Mouse (Mus musculus) stomach, embryonic 16.5 days (tissue): ENCODE measurements at regions not wholly inside any gene's neighbourhood (a gene's known extent, or its start where the extent isn't known, plus 50 kb on each side); places are given as distances from the start of the nearest gene placed in this dataset.
A peak's percentile ranks its signal among the peaks of the same experiment; 100 is the strongest.

Experiments
- ATAC-seq: fragments of 200-750 bp; cut with Nextera tagmentation; 2 replicates; pipeline ENCODE4 v1.8.0; 2017; ENCODE audit warnings: moderate number of reproducible peaks, moderate TSS enrichment; ENCODE audit not compliant: insufficient read depth, low FRiP score
- H3K27ac ChIP-seq: fragments of 300-500 bp; sonication (generic); 2 replicates; pipeline ENCODE4 v1.5.1; 2014; ENCODE audit warnings: low read length
- H3K27me3 ChIP-seq: fragments of 300-500 bp; sonication (generic); 2 replicates; pipeline ENCODE4 v1.6.1; 2014; ENCODE audit warnings: low read length, control low read depth, mixed read lengths; ENCODE audit not compliant: control insufficient read depth, insufficient read depth
- H3K36me3 ChIP-seq: fragments of 300-500 bp; sonication (generic); 2 replicates; pipeline ENCODE4 v1.6.1; 2014; ENCODE audit warnings: low read length; ENCODE audit not compliant: control insufficient read depth, insufficient read depth
- H3K4me1 ChIP-seq: fragments of 300-500 bp; sonication (generic); 2 replicates; pipeline ENCODE4 v1.6.1; 2014; ENCODE audit warnings: low read length, control low read depth, mixed read lengths; ENCODE audit not compliant: control insufficient read depth, insufficient read depth
- H3K4me2 ChIP-seq: fragments of 300-500 bp; sonication (generic); 2 replicates; pipeline ENCODE4 v1.6.1; 2014; ENCODE audit warnings: low read depth, low read length, mixed read lengths
- H3K4me3 ChIP-seq: fragments of 300-500 bp; sonication (generic); replicated peaks from 2 replicates; pipeline ENCODE4 v1.5.1; 2014; ENCODE audit warnings: mild to moderate bottlenecking, low read length
- H3K9ac ChIP-seq: fragments of 300-500 bp; sonication (generic); 2 replicates; pipeline ENCODE4 v1.6.1; 2014; ENCODE audit warnings: low read length
- H3K9me3 ChIP-seq: fragments of 300-500 bp; sonication (generic); replicated peaks from 2 replicates; pipeline ENCODE4 v1.6.1; 2016; ENCODE audit warnings: low read length, control low read depth; ENCODE audit not compliant: control insufficient read depth
- WGBS: fragments of 180-500 bp; shearing (Covaris S2); extraction: QIAGEN DNeasy Blood & Tissue Kit; methylation state at CpG from one replicate; pipeline ENCODE4 v1.1.7; 2014; 5-methylcytosine and 5-hydroxymethylcytosine counted together

- no peak for ATAC-seq
- WGBS = 56% methylated on average over 6 of the region's 6 CpGs
Observed at GRCm38 (mm10) chr7:136180996-136181395, 464.8 kb upstream of the Mki67 start.

GRCm38 (mm10) chr7:136182101-136182500 lies 465.9 kb upstream of the Mki67 start:
- H3K4me2 ChIP-seq = no peak overlapping the region
- WGBS = 44% methylated on average over 5 of the region's 5 CpGs
- ATAC-seq = no peak
- peaks cover 3% of the 10 kb centered on the region; the same call in 1 of the 2 replicates for H3K9me3 ChIP-seq
- no peaks in the 10 kb centered on the region for H3K36me3 ChIP-seq
- H3K27ac ChIP-seq = no peak overlapping the region
- no peak overlapping the region for H3K9ac ChIP-seq
- H3K27me3 ChIP-seq = no peaks in the 10 kb centered on the region
- peaks cover 16% of the 10 kb centered on the region; the same call in 1 of the 2 replicates for H3K4me1 ChIP-seq
- no peak overlapping the region for H3K4me3 ChIP-seq

More at GRCm38 (mm10) chr7:136180996-136181395, 464.8 kb upstream of the Mki67 start:
- no peak overlapping the region for H3K4me2 ChIP-seq
- no peak overlapping the region for H3K27ac ChIP-seq
- no peak overlapping the region for H3K9ac ChIP-seq
- H3K4me1 ChIP-seq = peaks cover 16% of the 10 kb centered on the region; the same call in 1 of the 2 replicates
- peaks cover 3% of the 10 kb centered on the region; the same call in 1 of the 2 replicates for H3K9me3 ChIP-seq
- no peaks in the 10 kb centered on the region for H3K36me3 ChIP-seq
- no peak overlapping the region for H3K4me3 ChIP-seq
- H3K27me3 ChIP-seq = no peaks in the 10 kb centered on the region

DNA sequence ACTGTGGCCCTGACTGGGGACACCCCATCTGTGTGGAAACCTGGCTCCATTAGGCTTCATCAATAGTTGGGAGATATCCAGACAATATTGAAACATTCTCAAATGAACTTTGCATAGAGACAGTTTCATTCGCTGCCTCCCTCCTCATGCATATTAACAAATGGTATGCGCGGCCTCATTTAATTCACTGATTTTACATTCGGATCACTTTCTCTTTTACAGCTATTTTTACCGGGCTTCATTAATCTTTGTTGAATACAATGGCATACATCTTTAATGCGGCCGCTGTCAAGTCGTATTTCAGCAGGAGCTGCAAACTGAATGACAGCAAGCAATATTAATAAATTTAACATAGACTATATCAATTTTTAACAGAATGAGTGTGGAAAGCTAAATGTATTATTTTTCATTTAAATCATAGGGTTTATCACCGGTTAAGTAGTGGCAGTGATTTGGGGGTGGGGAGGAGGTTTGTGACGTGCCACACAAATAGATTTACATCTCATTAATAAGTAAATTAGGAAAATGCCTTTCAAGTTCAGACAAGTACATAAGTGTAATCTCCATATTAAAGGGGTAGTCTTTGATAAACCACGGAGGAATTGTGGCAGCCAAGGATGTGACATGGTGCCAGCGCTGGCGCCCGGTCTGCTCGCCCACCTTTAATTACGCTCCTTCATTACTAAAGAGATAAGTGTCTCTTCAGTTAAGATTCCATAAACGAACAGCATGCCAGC lies 480.4 kb upstream of the Mki67 start:
- Histone ChIP-seq H3K4me3 (no peak overlapping the region), H3K9ac (no peak overlapping the region), H3K36me3 (no peaks in the 10 kb centered on the region), H3K27me3 (no peaks in the 10 kb centered on the region), H3K4me1 (no peaks in the 10 kb centered on the region), H3K4me2 (no peak overlapping the region), H3K27ac (no peak overlapping the region), H3K9me3 (no peaks in the 10 kb centered on the region)
- ATAC-seq = no peak
- WGBS = 88% methylated on average over 17 of the region's 17 CpGs

- no peak overlapping the region for H3K4me2 ChIP-seq
- 86% methylated on average over 12 of the region's 12 CpGs for WGBS
- 0 out of 2 replicates have a peak, but pooled peaks cover 3% of the 10 kb centered on the region for H3K9me3 ChIP-seq
- no peak overlapping the region for H3K4me3 ChIP-seq
- H3K9ac ChIP-seq = no peak overlapping the region
- no peaks in the 10 kb centered on the region for H3K27me3 ChIP-seq
- no peak overlapping the region for H3K27ac ChIP-seq
- H3K4me1 ChIP-seq = 0 out of 2 replicates have a peak, but pooled peaks cover 3% of the 10 kb centered on the region
- no peaks in the 10 kb centered on the region for H3K36me3 ChIP-seq
- ATAC-seq = no peak
Observed at GRCm38 (mm10) chr7:136208879-136209278, 492.7 kb upstream of the Mki67 start.

DNA sequence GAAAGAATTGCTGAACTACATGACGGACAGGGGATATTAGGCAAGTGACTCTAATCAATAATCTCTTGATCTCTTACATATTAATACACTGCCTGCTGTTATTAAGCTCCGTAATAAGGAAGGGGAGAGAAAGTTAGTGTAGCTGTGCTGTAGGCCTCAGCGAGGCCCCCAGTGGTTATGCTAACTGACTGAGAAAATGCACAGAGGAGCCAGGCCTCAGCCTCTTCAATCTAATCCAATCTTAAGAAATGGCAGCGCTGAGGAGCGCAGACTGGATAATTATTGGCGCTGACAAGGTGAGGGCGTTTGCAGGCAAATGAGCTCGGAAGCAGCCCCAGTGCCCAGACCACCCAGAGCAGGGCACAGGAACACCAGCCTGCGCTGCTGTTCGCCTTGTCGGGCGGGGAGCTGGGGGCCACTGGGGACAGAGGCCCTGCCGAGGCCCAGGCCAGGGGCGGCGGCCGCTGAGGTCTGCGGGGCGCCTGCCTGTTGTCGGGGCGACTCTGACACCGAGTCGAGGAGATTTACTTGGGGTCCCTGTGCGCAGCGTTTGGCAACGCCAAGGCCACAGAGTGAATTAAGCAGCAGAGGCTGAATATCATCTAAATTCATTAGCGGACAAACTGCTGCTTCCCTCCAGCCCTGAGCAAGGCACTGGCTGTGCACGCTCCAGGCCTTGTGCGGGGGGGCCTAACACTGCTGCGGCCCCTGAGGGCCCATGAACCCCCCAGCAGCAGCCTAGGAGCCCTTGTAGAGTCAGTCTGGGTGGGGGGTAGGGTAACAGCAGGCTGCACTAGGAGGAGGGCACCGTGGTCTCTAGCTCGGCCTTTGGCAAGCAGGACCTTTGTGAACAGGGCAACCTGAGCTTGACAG lies 493.4 kb upstream of the Mki67 start:
- H3K9ac ChIP-seq = 0 out of 2 replicates have a peak overlapping the region, but pooled peaks have one; percentile 11
- no peak for ATAC-seq

GRCm38 (mm10) chr7:136212492-136212891 lies 496.3 kb upstream of the Mki67 start:
- H3K9me3 ChIP-seq = no peaks in the 10 kb centered on the region
- no peak overlapping the region for H3K4me2 ChIP-seq
- H3K27ac ChIP-seq = no peak overlapping the region
- WGBS = 38% methylated on average over 8 of the region's 8 CpGs
- H3K4me1 ChIP-seq = 0 out of 2 replicates have a peak, but pooled peaks cover 3% of the 10 kb centered on the region
- no peaks in the 10 kb centered on the region for H3K27me3 ChIP-seq
- H3K4me3 ChIP-seq = no peak overlapping the region
- peak; percentile 68; the same call in 1 of the 2 replicates for ATAC-seq
- no peak overlapping the region for H3K9ac ChIP-seq
- H3K36me3 ChIP-seq = no peaks in the 10 kb centered on the region

More for the DNA sequence above, 493.4 kb upstream of the Mki67 start:
- 0 out of 2 replicates have a peak, but pooled peaks cover 3% of the 10 kb centered on the region for H3K9me3 ChIP-seq
- H3K4me1 ChIP-seq = 0 out of 2 replicates have a peak, but pooled peaks cover 3% of the 10 kb centered on the region
- H3K27me3 ChIP-seq = no peaks in the 10 kb centered on the region
- no peaks in the 10 kb centered on the region for H3K36me3 ChIP-seq
- H3K4me2 ChIP-seq = no peak overlapping the region
- H3K4me3 ChIP-seq = no peak overlapping the region
- WGBS = 49% methylated on average over 31 of the region's 31 CpGs
- H3K27ac ChIP-seq = no peak overlapping the region

DNA sequence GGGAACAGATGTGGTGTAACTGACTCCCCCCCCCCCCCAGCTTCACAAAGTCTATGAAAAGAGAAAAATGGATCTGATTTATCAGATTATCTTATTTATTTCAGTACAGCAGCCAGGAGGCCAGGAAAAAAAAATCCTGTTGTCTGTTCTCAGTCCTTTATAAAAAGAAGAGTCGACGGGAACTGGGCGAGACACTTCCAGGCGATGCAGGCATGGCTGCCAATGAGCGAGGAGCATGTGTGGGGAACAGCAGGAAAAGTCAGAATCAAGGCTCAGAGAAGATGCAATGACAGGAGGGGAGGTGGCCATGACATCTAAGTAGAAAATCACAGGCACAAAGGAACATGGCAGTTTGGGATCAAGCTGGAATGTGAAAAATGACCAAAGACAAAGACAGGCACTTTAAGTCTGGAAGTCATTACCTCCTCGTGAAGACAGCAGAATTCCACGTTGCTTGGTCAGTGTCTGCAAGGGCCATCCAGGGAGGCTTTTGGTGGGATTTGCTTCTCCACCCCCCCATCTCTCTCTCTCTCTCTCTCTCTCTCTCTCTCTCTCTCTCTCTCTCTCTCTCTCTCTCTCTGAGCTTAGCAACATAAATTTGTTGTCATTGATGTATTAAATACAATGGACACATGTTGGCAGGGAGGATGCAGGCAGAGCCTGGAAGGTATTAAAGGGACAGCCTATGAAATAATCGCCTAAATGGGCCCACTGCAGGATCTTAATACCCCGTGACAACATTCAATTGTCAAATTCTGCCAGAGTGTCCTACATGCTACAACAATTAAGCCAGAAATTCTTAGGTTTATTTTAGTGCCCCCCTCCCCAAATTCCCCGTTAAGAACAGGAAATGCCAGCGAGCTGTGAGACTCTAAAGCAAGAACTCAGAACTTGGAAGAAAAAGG lies 497.1 kb upstream of the Mki67 start:
- H3K27me3 ChIP-seq = no peaks in the 10 kb centered on the region
- H3K9ac ChIP-seq = no peak overlapping the region
- no peak overlapping the region for H3K4me3 ChIP-seq
- H3K9me3 ChIP-seq = no peaks in the 10 kb centered on the region
- no peak for ATAC-seq
- 56% methylated on average over 11 of the region's 11 CpGs for WGBS
- H3K27ac ChIP-seq = no peak overlapping the region
- H3K36me3 ChIP-seq = no peaks in the 10 kb centered on the region
- no peak overlapping the region for H3K4me2 ChIP-seq
- 0 out of 2 replicates have a peak, but pooled peaks cover 3% of the 10 kb centered on the region for H3K4me1 ChIP-seq

- Histone ChIP-seq H3K4me2 (no peak overlapping the region), H3K27me3 (no peaks in the 10 kb centered on the region), H3K27ac (no peak overlapping the region), H3K4me3 (no peak overlapping the region), H3K4me1 (0 out of 2 replicates have a peak, but pooled peaks cover 3% of the 10 kb centered on the region), H3K9ac (no peak overlapping the region), H3K9me3 (no peaks in the 10 kb centered on the region), H3K36me3 (no peaks in the 10 kb centered on the region)
- ATAC-seq = no peak
- WGBS = 70% methylated on average over 3 of the region's 3 CpGs
Observed at GRCm38 (mm10) chr7:136213962-136214308, 497.8 kb upstream of the Mki67 start.
